Mouse (Mus musculus) embryonic facial prominence, embryonic 11.5 days (tissue): ENCODE data around the gene Supt3. TPM values are rescaled to one million over a fixed set of nuclear protein-coding genes. Genes with fewer than 3 reads are reported as not detected.

Experiments used
- ATAC-seq: fragments of 200-750 bp; cut with Nextera tagmentation; replicated peaks from 2 replicates; pipeline ENCODE4 v1.8.0; 2017; ENCODE audit warnings: low read depth; ENCODE audit not compliant: insufficient number of reproducible peaks, low FRiP score, low TSS enrichment
- DNase-seq: peaks from one replicate; pipeline ENCODE4 v3.0.0-alpha.2; 2015; ENCODE audit warnings: low spot score
- H3K27ac ChIP-seq: fragments of 300-500 bp; sonication (generic); replicated peaks from 2 replicates; pipeline ENCODE4 v1.5.1; 2014; ENCODE audit warnings: mild to moderate bottlenecking, low read depth, low read length, control low read depth
- H3K27me3 ChIP-seq: fragments of 300-500 bp; sonication (generic); 2 replicates; pipeline ENCODE4 v1.6.1; 2014; ENCODE audit warnings: mild to moderate bottlenecking, low read length, moderate library complexity, mixed read lengths; ENCODE audit not compliant: control insufficient read depth, insufficient read depth
- H3K36me3 ChIP-seq: fragments of 300-500 bp; sonication (generic); replicated peaks from 2 replicates; pipeline ENCODE4 v1.6.1; 2014; ENCODE audit warnings: low read depth, mild to moderate bottlenecking, low read length, moderate library complexity, mixed read lengths; ENCODE audit not compliant: control insufficient read depth, insufficient read depth
- H3K4me1 ChIP-seq: fragments of 300-500 bp; sonication (generic); 2 replicates; pipeline ENCODE4 v1.6.1; 2014; ENCODE audit warnings: low read length, mixed read lengths; ENCODE audit not compliant: control insufficient read depth, insufficient read depth
- H3K4me2 ChIP-seq: fragments of 300-500 bp; sonication (generic); 2 replicates; pipeline ENCODE4 v1.6.1; 2014; ENCODE audit warnings: low read depth, mild to moderate bottlenecking, control low read depth, low read length, moderate library complexity
- H3K4me3 ChIP-seq: fragments of 300-500 bp; sonication (generic); 2 replicates; pipeline ENCODE4 v1.5.1; 2014; ENCODE audit warnings: low read depth, low read length, control low read depth
- H3K9ac ChIP-seq: fragments of 300-500 bp; sonication (generic); replicated peaks from 2 replicates; pipeline ENCODE4 v1.6.1; 2014; ENCODE audit warnings: mild to moderate bottlenecking, control low read depth, low read length
- H3K9me3 ChIP-seq: fragments of 300-500 bp; sonication (generic); replicated peaks from 2 replicates; pipeline ENCODE4 v1.6.1; 2016; ENCODE audit warnings: mild to moderate bottlenecking, low read length, inconsistent platforms, mixed read lengths; ENCODE audit not compliant: control insufficient read depth
- WGBS: fragments of 180-500 bp; shearing (Covaris S2); extraction: QIAGEN DNeasy Blood & Tissue Kit; methylation state at CpG from one replicate; pipeline ENCODE4 v1.1.7; 2014; 5-methylcytosine and 5-hydroxymethylcytosine counted together
- polyA plus RNA-seq: library from polyadenylated mRNA; unstranded; fragments of >200 nt; fragmentation: Nextera tagmentation; extraction: Ambion mirVana; gene quantifications from 2 replicates; pipeline ENCODE4 v1.2.1, GENCODE M21; 2014

Gene Supt3
- polyA plus RNA-seq, 1 experiment from 2014 or later: 32.1 TPM

DNA sequence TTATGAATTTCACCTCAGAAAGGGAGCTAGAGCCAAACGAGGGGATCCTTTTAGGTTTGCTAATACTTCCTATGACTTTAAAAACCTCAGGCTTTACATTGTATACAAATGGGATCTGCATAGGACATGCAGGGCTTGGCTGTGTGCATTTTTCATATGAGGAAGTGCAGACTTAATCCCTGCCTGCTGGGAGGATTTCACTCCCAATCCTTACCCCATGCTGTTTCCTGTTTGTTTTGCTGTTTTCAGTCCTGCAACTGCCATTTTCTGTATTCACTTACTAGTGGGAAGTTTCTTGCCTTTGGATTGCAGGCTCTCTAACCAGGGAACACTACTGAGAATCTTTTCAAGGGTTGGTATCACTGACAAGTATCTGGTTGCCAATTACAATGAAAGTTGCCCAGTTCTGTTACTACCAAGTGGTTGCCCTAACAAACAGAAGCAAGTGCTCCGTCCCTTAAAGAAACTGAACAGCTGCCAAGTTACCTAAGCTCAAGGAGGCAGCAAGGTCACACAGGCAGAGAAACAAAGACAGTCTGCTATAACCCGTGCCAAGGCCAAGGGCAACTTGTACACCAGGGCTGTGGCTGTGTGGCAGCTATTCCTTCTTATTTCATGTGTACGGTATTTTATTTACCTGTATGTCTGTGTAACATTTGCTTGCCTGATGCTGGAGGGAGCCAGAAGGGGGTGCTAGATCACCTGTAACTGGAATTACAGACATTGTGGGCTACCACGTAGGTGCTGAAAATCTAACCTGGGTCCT, 12.2 kb downstream of the Supt3 start:
- H3K36me3 ChIP-seq: no peaks in the 10 kb centered on the region
- H3K9me3 ChIP-seq: no peaks in the 10 kb centered on the region
- DNase-seq (no peak), ATAC-seq (no peak)
- no peak overlapping the region for H3K4me3 ChIP-seq
- no peak overlapping the region for H3K9ac ChIP-seq
- H3K27me3 ChIP-seq: no peaks in the 10 kb centered on the region
- 69% methylated on average over 5 of the region's 5 CpGs for WGBS
- no peaks in the 10 kb centered on the region for H3K4me1 ChIP-seq
- no peak overlapping the region for H3K4me2 ChIP-seq
- no peak overlapping the region for H3K27ac ChIP-seq

DNA sequence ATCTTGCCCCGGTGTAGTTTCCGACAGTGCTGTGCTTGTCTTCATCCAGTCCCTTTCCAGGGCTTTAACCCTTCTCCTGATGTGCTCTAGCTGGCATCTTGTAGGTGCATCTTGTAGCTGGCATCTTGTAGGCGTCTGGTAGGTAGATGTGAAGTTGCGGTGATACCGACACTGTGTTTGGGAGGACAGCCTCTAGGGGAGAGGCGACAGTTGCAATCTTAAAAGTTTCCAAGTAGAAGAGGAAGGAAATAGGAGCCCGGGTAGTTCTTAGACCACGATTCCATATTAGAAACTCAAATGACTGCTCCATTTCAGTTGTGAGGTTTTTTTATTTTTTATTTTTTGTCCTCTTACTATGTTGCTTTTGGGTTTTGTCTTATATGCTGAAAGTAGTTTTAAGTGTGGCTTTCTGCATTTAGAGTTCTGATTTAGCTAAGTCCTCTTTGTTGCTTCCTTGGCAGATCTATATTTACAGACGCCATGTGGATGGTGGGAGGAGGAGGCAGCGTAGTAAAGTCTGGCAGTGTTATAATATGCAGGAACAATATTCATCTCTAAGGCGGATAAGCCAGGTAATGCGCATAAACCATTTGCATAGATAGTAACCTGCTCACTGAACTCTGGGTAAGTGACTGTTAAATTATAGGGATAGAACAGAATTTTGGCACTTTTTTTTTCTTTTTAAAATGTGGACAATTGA, 15.4 kb downstream of the Supt3 start:
- ATAC-seq (no peak), DNase-seq (no peak)
- Histone ChIP-seq H3K4me2 (no peak overlapping the region), H3K27ac (no peak overlapping the region), H3K4me3 (no peak overlapping the region), H3K27me3 (no peaks in the 10 kb centered on the region), H3K9ac (no peak overlapping the region), H3K9me3 (no peaks in the 10 kb centered on the region), H3K4me1 (no peaks in the 10 kb centered on the region), H3K36me3 (no peaks in the 10 kb centered on the region)
- 90% methylated on average over 12 of the region's 12 CpGs for WGBS

- H3K36me3 ChIP-seq: no peaks in the 10 kb centered on the region
These were observed 20.4 kb downstream of the Supt3 start for GRCm38 (mm10) chr17:44797331-44797730.

DNA sequence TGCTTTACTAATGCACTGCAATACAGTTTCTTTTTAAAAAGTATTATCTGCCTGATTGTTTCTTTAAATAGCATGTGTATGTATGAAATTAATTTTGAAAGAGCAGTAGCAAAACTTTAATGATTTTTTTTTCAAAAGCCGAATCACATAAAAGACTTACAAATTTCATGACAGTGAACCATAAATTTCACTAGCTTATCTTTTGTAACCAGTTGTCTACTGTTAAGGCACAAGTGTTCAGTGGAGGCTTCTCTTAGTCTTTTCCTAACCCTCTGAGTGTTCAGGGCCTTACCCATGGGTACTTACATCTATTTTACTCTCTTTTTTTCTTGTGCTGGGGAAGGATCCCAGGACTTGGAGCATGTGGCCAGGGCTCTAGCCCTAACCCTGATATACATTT, 30.1 kb downstream of the Supt3 start:
- Histone ChIP-seq H3K36me3 (no peaks in the 10 kb centered on the region), H3K4me3 (no peak overlapping the region), H3K4me2 (no peak overlapping the region), H3K9ac (no peak overlapping the region), H3K27ac (no peak overlapping the region), H3K9me3 (no peaks in the 10 kb centered on the region), H3K27me3 (no peaks in the 10 kb centered on the region), H3K4me1 (no peaks in the 10 kb centered on the region)
- ATAC-seq (no peak), DNase-seq (no peak)
- 85% methylated on average over 1 of the region's 1 CpGs for WGBS

More at GRCm38 (mm10) chr17:44797331-44797730, 20.4 kb downstream of the Supt3 start:
- ATAC-seq: no peak
- no peak overlapping the region for H3K27ac ChIP-seq
- no peak overlapping the region for H3K4me3 ChIP-seq
- H3K9me3 ChIP-seq: no peaks in the 10 kb centered on the region
- no peak overlapping the region for H3K4me2 ChIP-seq
- no peak for DNase-seq
- H3K9ac ChIP-seq: no peak overlapping the region
- WGBS: 50% methylated on average over 3 of the region's 3 CpGs
- no peaks in the 10 kb centered on the region for H3K4me1 ChIP-seq
- H3K27me3 ChIP-seq: no peaks in the 10 kb centered on the region

DNA sequence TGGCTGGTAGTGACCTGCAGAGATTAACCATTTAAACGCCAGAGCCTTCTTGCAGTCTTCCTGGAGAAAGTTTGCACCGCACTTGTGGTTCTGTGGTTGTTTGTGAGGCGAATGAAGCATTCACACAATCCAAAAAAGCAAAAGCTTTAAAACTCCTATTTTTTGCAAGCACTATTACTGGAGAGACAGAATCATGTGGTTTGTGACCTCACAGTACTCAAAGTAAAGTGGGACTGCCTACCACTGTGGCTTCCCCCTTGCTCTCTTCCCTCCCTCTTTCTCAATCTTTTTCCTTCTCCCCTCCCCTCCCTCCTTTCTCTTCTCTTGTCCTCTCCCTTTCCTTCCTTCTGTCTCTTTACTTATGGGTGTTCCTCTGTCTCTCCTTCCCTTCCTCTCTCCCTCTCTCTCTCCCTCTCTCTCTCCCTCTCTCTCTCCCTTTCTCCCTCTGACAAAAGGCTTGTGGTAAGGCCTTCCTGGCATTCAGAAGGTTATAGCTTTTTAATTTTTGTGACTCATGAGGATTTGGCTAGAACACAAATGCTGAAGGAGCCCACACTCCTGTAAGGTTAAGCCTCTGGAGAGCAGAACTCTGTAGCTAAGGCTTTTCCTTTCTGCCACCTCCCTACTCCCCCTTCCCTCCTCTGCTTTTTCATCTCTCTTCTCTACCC, 37.7 kb downstream of the Supt3 start, which contains the start of gene Runx2:
Gene Runx2 (minus strand): TSS at position 290 of the 668 bp plus-strand sequence.
- H3K27ac ChIP-seq: no peak within 1 kb of the TSS
- no peak within 1 kb of the TSS for H3K4me3 ChIP-seq
- DNase-seq (no peak), ATAC-seq (no peak)
- H3K27me3 ChIP-seq: no peaks in the 10 kb centered on the region
- H3K9ac ChIP-seq: no peak within 1 kb of the TSS
- no peaks in the 10 kb centered on the region for H3K4me1 ChIP-seq
- no peaks in the 10 kb centered on the region for H3K36me3 ChIP-seq
- H3K4me2 ChIP-seq: no peak within 1 kb of the TSS
- H3K9me3 ChIP-seq: no peaks in the 10 kb centered on the region
- 26% methylated on average over 3 of the region's 3 CpGs for WGBS

- H3K4me2 ChIP-seq: no peak overlapping the region
- no peak overlapping the region for H3K27ac ChIP-seq
- H3K27me3 ChIP-seq: no peaks in the 10 kb centered on the region
- DNase-seq: no peak
- H3K36me3 ChIP-seq: no peaks in the 10 kb centered on the region
- no peak for ATAC-seq
- no peak overlapping the region for H3K9ac ChIP-seq
- no peaks in the 10 kb centered on the region for H3K9me3 ChIP-seq
- 90% methylated on average over 2 of the region's 2 CpGs for WGBS
- no peaks in the 10 kb centered on the region for H3K4me1 ChIP-seq
- no peak overlapping the region for H3K4me3 ChIP-seq
These were observed 41.9 kb downstream of the Supt3 start for GRCm38 (mm10) chr17:44818825-44819224.

DNA sequence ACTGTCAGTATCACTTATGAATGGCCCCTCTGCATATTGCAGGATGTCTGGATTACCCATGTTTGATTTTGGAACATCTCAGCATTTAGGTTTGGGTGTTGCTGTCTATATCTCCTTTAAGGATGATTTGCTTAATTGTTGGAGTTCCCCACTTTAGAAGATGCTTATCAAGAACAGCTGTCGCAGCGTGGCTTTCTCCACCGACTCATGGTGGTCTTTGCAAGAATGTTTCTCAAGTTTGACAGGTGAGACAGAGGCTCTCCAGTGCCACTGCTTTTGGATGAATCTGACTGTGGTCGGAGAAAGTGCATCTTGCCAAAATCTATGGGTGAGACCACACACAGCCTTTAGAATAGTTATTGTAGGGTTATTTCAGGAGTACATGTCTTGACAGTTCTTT, 42.9 kb downstream of the Supt3 start:
- Histone ChIP-seq H3K9me3 (no peaks in the 10 kb centered on the region), H3K27ac (no peak overlapping the region), H3K4me1 (no peaks in the 10 kb centered on the region), H3K4me3 (no peak overlapping the region), H3K4me2 (no peak overlapping the region), H3K27me3 (no peaks in the 10 kb centered on the region), H3K36me3 (no peaks in the 10 kb centered on the region), H3K9ac (no peak overlapping the region)
- ATAC-seq (no peak), DNase-seq (no peak)
- WGBS: 65% methylated on average over 4 of the region's 4 CpGs

DNA sequence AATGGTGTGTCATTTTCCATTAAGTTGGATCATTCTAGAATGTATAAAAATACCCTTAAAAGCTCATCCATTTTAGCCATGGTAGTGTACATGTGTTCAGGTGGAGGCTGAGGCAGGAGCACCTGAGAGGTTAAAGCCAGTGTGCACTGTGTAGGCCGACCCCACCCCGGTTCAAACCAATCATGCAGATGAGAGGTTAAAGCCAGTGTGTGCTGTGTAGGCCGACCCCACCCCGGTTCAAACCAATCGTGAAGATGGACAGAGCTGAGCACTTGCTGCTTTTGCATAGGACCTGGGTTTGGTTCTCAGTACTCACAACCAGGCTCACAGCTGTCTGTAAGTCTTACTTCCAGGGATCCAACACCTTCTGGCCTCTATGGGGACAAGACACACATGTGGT, 45.0 kb downstream of the Supt3 start:
- Histone ChIP-seq H3K4me2 (no peak overlapping the region), H3K27ac (no peak overlapping the region), H3K4me3 (no peak overlapping the region), H3K4me1 (no peaks in the 10 kb centered on the region), H3K9ac (no peak overlapping the region), H3K36me3 (no peaks in the 10 kb centered on the region), H3K9me3 (no peaks in the 10 kb centered on the region), H3K27me3 (no peaks in the 10 kb centered on the region)
- no peak for ATAC-seq
- WGBS: 91% methylated on average over 5 of the region's 5 CpGs
- no peak for DNase-seq
